Mouse (Mus musculus): Measurements from ENCODE around the gene Txn1. TPM values are rescaled to one million over a fixed set of nuclear protein-coding genes. Genes with fewer than 3 reads are reported as not detected.

Gene Txn1
- polyA plus RNA-seq (2016; fragmentation: Nextera tagmentation; extraction: Ambion mirVana) = 321 and 347 TPM in 2 replicates

GRCm38 (mm10) chr4:57956029-57956960 lies at the start of gene Txn1:
Gene Txn1, minus strand, starts transcription at chr4:57956411.
- H3K9ac ChIP-seq (replicated peaks) = peak within 1 kb of the TSS; percentile 85
- H3K27ac ChIP-seq (replicated peaks) = peak within 1 kb of the TSS; percentile 89
- peak within 1 kb of the TSS; percentile 75 for H3K4me2 ChIP-seq (replicated peaks)
- under 1% methylated on average over 69 of the region's 71 CpGs for WGBS
- peaks cover 26% of the 10 kb centered on the region for H3K4me1 ChIP-seq
- 0 out of 2 replicates have a peak, but pooled peaks cover under 1% of the 10 kb centered on the region for H3K9me3 ChIP-seq
- 0 out of 2 replicates have a peak, but pooled peaks cover 7% of the 10 kb centered on the region for H3K27me3 ChIP-seq
- peaks cover 10% of the 10 kb centered on the region for H3K36me3 ChIP-seq
- H3K4me3 ChIP-seq = peak within 1 kb of the TSS; percentile 73
- ATAC-seq (ENCODE audit: low FRiP score, low read depth) = peak; percentile 98

GRCm38 (mm10) chr4:58003501-58003900 lies 47.3 kb upstream of the Txn1 start:
- WGBS = 61% methylated on average over 3 of the region's 3 CpGs

GRCm38 (mm10) chr4:57991425-57991824 lies 35.2 kb upstream of the Txn1 start:
- WGBS = 96% methylated on average over 1 of the region's 1 CpGs
- ATAC-seq (ENCODE audit: low FRiP score, low read depth) = no peak
- Histone ChIP-seq H3K27me3 (no peaks in the 10 kb centered on the region), H3K4me1 (no peaks in the 10 kb centered on the region), H3K4me3 (no peak overlapping the region), H3K9me3 (no peaks in the 10 kb centered on the region), H3K9ac (replicated peaks) (no peak overlapping the region), H3K27ac (replicated peaks) (no peak overlapping the region), H3K4me2 (replicated peaks) (no peak overlapping the region), H3K36me3 (no peaks in the 10 kb centered on the region)

More at GRCm38 (mm10) chr4:58003501-58003900, 47.3 kb upstream of the Txn1 start:
- no peak for ATAC-seq (ENCODE audit: low FRiP score, low read depth)
- Histone ChIP-seq H3K27ac (replicated peaks) (no peak overlapping the region), H3K9ac (replicated peaks) (no peak overlapping the region), H3K4me3 (no peak overlapping the region), H3K4me2 (replicated peaks) (no peak overlapping the region), H3K36me3 (no peaks in the 10 kb centered on the region), H3K27me3 (no peaks in the 10 kb centered on the region), H3K9me3 (no peaks in the 10 kb centered on the region), H3K4me1 (no peaks in the 10 kb centered on the region)

- Histone ChIP-seq H3K27me3 (no peaks in the 10 kb centered on the region), H3K27ac (replicated peaks) (no peak overlapping the region), H3K4me2 (replicated peaks) (no peak overlapping the region), H3K9me3 (no peaks in the 10 kb centered on the region), H3K9ac (replicated peaks) (no peak overlapping the region), H3K4me1 (no peaks in the 10 kb centered on the region), H3K4me3 (no peak overlapping the region), H3K36me3 (no peaks in the 10 kb centered on the region)
- 90% methylated on average over 6 of the region's 6 CpGs for WGBS
- ATAC-seq (ENCODE audit: low FRiP score, low read depth) = no peak
Measured at GRCm38 (mm10) chr4:57974400-57975117, 18.3 kb upstream of the Txn1 start.

- Histone ChIP-seq H3K36me3 (no peaks in the 10 kb centered on the region), H3K4me1 (no peaks in the 10 kb centered on the region), H3K4me3 (no peak overlapping the region), H3K9ac (replicated peaks) (no peak overlapping the region), H3K9me3 (no peaks in the 10 kb centered on the region), H3K27ac (replicated peaks) (no peak overlapping the region), H3K4me2 (replicated peaks) (no peak overlapping the region), H3K27me3 (no peaks in the 10 kb centered on the region)
- no peak for ATAC-seq (ENCODE audit: low FRiP score, low read depth)
- 79% methylated on average over 6 of the region's 6 CpGs for WGBS
Measured at GRCm38 (mm10) chr4:57973592-57974268, 17.5 kb upstream of the Txn1 start.

- H3K4me2 ChIP-seq (replicated peaks) = no peak overlapping the region
- H3K36me3 ChIP-seq = no peaks in the 10 kb centered on the region
- H3K4me3 ChIP-seq = no peak overlapping the region
- no peak for ATAC-seq (ENCODE audit: low FRiP score, low read depth)
- H3K27ac ChIP-seq (replicated peaks) = no peak overlapping the region
- H3K27me3 ChIP-seq = no peaks in the 10 kb centered on the region
- H3K4me1 ChIP-seq = no peaks in the 10 kb centered on the region
- no peaks in the 10 kb centered on the region for H3K9me3 ChIP-seq
- H3K9ac ChIP-seq (replicated peaks) = no peak overlapping the region
Measured at GRCm38 (mm10) chr4:57970285-57970684, 14.1 kb upstream of the Txn1 start.

- Histone ChIP-seq H3K9ac (replicated peaks) (no peak overlapping the region), H3K4me1 (no peaks in the 10 kb centered on the region), H3K27me3 (no peaks in the 10 kb centered on the region), H3K4me3 (no peak overlapping the region), H3K4me2 (replicated peaks) (no peak overlapping the region), H3K36me3 (no peaks in the 10 kb centered on the region), H3K9me3 (no peaks in the 10 kb centered on the region), H3K27ac (replicated peaks) (no peak overlapping the region)
- 79% methylated on average over 3 of the region's 3 CpGs for WGBS
- no peak for ATAC-seq (ENCODE audit: low FRiP score, low read depth)
Measured at GRCm38 (mm10) chr4:57967195-57967594, 11.0 kb upstream of the Txn1 start.

- ATAC-seq (ENCODE audit: low FRiP score, low read depth) = no peak
- Histone ChIP-seq H3K9ac (replicated peaks) (no peak overlapping the region), H3K9me3 (no peaks in the 10 kb centered on the region), H3K27ac (replicated peaks) (no peak overlapping the region), H3K4me1 (no peaks in the 10 kb centered on the region), H3K4me2 (replicated peaks) (no peak overlapping the region), H3K27me3 (no peaks in the 10 kb centered on the region), H3K4me3 (no peak overlapping the region), H3K36me3 (no peaks in the 10 kb centered on the region)
- 93% methylated on average over 4 of the region's 4 CpGs for WGBS
Measured at GRCm38 (mm10) chr4:57965516-57965915, 9.3 kb upstream of the Txn1 start.

GRCm38 (mm10) chr4:57964143-57964542 lies 7.9 kb upstream of the Txn1 start:
- no peak overlapping the region for H3K9ac ChIP-seq (replicated peaks)
- no peak overlapping the region for H3K4me3 ChIP-seq
- H3K27ac ChIP-seq (replicated peaks) = no peak overlapping the region
- no peaks in the 10 kb centered on the region for H3K27me3 ChIP-seq
- WGBS = 24% methylated on average over 1 of the region's 1 CpGs
- ATAC-seq (ENCODE audit: low FRiP score, low read depth) = no peak
- H3K36me3 ChIP-seq = no peaks in the 10 kb centered on the region
- no peaks in the 10 kb centered on the region for H3K4me1 ChIP-seq
- H3K4me2 ChIP-seq (replicated peaks) = no peak overlapping the region
- H3K9me3 ChIP-seq = no peaks in the 10 kb centered on the region

- H3K4me3 ChIP-seq = no peak overlapping the region
- no peak for ATAC-seq (ENCODE audit: low FRiP score, low read depth)
- H3K27ac ChIP-seq (replicated peaks) = no peak overlapping the region
- H3K36me3 ChIP-seq = no peaks in the 10 kb centered on the region
- peaks cover 21% of the 10 kb centered on the region for H3K4me1 ChIP-seq
- H3K9me3 ChIP-seq = no peaks in the 10 kb centered on the region
- H3K27me3 ChIP-seq = 0 out of 2 replicates have a peak, but pooled peaks cover 7% of the 10 kb centered on the region
- no peak overlapping the region for H3K4me2 ChIP-seq (replicated peaks)
- no peak overlapping the region for H3K9ac ChIP-seq (replicated peaks)
- 91% methylated on average over 8 of the region's 8 CpGs for WGBS
Measured at GRCm38 (mm10) chr4:57959056-57959455, 2.8 kb upstream of the Txn1 start.

GRCm38 (mm10) chr4:57958098-57958497 lies 1.9 kb upstream of the Txn1 start:
- Histone ChIP-seq H3K9ac (replicated peaks) (no peak overlapping the region), H3K27me3 (0 out of 2 replicates have a peak, but pooled peaks cover 7% of the 10 kb centered on the region), H3K4me3 (no peak overlapping the region), H3K4me1 (peaks cover 26% of the 10 kb centered on the region), H3K4me2 (replicated peaks) (no peak overlapping the region), H3K27ac (replicated peaks) (no peak overlapping the region), H3K36me3 (no peaks in the 10 kb centered on the region), H3K9me3 (no peaks in the 10 kb centered on the region)
- WGBS = 86% methylated on average over 9 of the region's 9 CpGs
- no peak for ATAC-seq (ENCODE audit: low FRiP score, low read depth)

Data from midbrain, embryonic 12.5 days (tissue).